Mouse (Mus musculus) cerebellum, adult 11 months (tissue): ENCODE measurements around the gene Slc30a4.

Experiments used
- DNase-seq: peaks from one replicate; pipeline ENCODE4 v3.0.0; 2022

Slc30a4 gene

DNA sequence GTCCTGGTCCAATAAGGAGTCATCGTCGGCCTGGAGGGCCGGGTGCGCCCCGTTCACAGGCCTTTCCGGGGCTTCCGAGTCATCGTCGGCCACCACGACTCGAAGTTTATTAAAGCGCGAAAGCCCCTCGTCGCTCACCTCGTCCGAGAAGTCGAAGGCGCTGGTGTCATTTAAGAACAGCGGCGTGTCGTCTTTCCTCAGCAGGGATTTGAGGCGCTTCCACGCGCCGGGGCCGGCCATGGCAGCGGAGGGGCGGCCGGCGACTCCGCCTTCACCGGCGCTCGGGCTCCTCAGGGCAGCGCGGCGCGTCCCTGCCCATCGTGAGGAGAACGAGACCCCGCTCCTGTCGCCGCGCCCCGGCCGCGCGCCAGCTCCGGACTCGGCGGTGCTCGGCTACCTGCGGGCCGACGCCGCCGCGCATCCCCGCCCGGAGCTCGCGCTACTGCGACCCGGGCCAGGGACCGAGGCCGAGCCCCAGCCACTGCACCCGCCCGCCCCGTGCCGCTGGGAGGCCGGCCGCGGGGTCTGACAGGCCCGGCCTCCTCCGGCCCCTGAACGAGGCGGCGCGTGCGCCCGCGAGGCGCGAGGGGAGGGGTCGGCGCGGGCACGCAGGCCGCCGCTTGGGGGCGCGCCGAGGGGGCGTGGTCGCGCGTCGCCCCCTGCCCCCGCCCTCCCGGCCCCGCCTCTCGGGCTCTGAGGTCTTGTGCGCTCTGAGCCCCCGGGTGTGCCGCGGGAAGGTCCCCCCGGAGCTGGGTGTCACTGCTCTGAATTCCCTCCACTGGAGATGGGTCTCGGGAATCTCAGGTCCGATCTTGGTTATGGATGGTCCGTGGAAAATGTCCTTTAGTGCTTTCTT lies at the start of gene Slc30a4:
Gene Slc30a4, minus strand, starts transcription at position 483 of the 856 bp plus-strand sequence.
- peak; percentile 78 for DNase-seq

GRCm38 (mm10) chr2:122746461-122746860 lies 44.0 kb upstream of the Slc30a4 start:
- DNase-seq, result no peak

GRCm38 (mm10) chr2:122739023-122739422 lies 36.6 kb upstream of the Slc30a4 start:
- no peak for DNase-seq

DNA sequence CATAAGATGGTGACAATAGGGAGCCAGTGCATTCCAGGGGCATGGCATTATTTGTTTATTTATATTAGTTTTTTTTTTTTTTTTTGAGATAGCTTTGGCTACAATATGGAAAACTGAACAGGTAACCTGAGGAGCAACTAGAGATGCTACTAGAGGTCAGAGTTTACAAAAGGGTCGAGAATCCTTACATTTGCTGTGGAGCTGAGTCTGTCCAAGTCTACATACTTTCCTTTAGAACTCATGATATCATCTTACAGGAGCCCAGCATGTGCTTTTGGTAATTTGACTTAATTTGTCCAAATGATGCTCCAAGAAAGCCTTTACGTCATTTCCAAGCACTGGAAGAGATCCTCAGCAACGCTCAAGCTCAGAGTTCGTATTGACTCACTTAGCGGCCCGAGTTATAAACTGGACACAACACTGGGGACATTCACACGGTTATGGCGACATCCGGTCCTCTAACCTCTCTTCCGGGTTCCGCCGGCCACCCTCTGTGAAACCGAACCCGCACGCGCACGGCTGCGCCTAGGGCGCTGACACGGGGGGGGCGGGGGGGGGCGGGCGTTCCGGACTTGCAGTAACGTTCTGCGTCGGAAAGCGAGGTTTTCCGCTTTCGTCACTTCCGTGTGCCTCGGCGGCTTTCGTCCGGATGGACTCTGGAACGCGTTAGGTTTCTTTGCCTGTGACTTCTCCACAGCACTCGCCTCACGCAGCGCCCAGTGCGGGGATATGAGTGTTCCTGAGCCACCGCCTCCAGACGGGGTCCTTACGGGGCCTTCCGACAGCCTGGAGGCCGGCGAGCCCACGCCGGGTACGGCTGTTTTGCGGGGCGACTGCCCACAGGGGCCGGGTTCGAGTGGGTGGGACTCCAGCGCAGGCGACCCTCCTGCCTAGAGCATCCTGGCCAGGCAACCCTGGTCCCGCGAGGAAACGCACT lies 35.7 kb upstream of the Slc30a4 start, which contains the start of gene Bloc1s6:
Gene Bloc1s6, plus strand, starts transcription at position 610 of the 937 bp plus-strand sequence.
- DNase-seq, result peak; percentile 88

DNA sequence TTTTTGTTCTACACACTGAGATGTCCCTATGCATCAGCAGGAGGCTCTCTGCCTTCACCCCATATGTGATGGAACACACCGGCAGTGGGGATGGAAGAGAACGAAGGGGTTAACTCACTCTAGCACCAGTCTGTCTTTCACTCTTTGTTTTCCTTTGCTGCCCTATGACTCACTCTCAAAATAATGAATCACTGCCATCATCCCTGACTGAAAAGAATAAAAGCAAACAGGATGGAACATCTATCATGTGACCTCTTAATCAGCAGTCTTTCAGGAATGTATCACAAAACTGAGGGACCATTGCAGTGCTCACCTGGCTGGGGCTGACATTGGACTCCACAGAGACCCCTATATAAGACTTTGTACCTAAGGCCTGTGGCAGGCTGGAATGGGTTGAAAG lies 29.0 kb upstream of the Slc30a4 start:
- DNase-seq, result no peak

GRCm38 (mm10) chr2:122725604-122726003 lies 23.1 kb upstream of the Slc30a4 start:
- DNase-seq, result no peak

DNA sequence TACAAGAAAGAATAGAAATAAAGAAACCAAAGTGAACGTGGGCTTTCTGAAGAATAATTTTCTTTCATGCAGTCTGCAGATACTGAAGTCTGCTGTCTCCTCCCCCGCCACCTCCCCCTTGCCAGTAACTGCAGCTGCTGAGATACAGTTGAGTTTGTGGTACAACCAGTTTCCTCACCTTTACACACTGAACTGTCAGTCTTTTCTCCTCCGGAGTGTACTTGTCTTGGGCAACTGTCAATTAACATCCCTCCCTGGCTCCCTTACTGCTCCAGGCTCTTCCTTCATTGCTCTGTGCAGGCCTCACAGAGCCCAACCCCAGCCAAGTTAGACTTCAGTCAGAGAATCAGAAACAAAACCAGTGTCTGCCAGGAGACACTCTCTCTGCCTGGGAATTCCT lies 18.1 kb upstream of the Slc30a4 start:
- no peak for DNase-seq

DNA sequence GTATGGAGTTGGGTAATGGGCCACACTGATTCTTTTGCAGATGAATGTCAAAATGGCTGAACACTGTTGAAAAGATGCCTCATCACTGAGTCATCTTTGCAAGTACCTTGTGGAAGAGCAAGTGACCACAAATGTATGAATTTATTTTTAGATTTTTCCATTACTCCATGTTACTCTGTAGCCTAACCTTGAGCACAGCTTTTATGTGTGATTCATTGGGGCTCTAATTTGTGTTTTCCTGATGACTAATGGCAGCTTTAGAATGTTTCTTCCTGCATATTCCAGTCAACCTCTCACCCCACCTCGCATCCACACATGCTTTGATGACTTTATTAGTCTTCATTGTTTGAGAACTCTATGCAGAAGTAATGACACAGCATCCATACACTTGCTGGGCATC lies 16.8 kb upstream of the Slc30a4 start:
- DNase-seq, result no peak

DNA sequence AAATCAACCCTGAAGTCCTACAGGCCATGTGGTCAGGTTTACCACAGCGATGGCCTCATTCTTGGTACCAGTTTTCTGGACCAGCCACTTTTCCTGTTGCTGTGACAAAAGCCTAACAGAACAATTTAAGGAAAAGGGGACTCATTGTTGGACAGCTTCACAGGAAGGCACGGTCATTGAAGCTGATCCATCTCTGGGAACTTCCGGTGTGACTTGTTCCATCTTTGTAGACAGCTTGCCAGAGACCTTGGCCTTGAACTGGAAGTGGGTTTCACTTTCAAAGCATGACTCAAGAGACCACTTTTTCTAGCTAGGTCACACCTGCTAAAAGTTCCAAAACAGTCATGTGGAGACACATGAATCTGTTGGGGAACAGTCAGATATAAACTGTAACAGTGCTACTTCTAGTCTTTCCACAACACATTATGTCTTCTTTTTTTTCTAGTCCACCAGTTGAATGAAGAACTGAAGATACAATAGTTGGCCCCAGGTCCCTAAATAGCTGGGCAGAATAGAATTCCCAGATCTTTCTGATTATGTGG lies 13.9 kb upstream of the Slc30a4 start:
- no peak for DNase-seq

GRCm38 (mm10) chr2:122715148-122715692 lies 12.8 kb upstream of the Slc30a4 start:
- no peak for DNase-seq

DNA sequence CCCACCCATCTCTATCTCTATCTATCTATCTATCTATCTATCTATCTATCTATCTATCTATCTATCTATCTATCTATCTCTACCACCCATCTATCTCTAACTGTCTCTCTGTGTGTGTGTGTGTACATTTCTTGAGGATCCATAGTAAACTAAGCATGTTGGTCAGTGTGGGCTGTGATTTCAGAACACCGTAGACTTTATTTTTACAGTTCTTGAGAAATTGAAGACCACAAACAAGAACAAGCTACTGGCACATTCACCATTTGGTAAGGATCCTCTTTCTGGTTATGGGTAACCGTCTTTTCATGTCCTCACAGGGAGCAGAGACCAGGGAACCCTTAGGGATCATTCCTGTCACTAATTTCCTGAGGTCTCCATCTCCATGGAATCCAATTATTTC lies 10.4 kb upstream of the Slc30a4 start:
- no peak for DNase-seq

GRCm38 (mm10) chr2:122711911-122712310 lies 9.4 kb upstream of the Slc30a4 start:
- no peak for DNase-seq

- DNase-seq, result no peak
Observed at GRCm38 (mm10) chr2:122709156-122709555, 6.7 kb upstream of the Slc30a4 start.

DNA sequence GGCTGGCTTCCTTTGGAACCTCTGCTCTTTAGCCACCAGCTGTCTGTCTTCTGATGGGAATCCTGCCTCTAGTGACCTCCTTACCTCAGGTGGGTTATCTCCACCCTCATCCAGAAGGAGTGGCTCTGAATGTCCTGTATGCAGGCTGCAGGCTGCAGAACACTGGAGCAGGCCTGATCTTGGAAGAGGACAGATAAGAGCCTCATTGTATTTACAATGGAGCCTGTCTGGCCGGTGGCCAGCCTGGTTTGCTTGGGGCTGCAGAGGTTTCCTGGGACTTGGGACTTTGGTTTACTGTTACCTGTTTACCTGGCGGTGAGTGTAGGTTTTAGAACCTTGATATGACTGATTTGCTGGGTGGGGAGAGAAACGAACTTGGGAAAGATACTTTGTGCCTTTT lies 5.6 kb upstream of the Slc30a4 start:
- DNase-seq, result no peak

DNA sequence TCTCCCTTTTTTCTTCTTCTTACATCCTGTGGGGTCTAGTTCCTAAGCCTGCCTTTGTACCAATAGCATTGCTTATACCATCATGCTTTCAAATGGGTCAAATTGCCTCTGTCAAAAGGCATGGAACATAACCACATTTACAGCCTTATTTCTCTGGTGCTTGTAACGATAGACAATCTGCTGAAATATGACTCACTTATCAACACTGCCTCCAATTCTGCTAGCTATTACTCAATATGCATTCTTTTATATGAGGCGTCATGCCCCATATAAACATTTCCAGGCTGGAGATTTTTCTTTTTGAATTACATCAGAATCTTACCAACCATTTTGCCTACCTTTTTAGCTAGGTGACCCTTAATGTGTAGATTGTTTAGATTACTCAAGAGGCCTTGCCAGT lies 2.1 kb upstream of the Slc30a4 start:
- DNase-seq, result no peak

DNA sequence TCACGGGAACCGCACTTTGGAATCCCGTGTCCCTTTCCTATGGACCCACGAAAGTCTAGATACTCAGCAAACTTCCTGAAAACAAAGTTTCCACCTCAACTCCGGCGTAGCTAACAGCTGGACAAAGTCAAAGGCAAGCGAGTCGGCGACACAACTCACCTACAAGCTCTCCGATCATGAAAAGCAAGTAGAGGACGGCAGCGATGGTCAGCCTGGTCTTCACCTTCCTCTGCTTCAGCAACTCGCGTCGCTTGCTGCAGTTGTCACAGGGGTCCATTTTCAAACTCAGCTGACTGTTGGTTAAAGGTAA lies 637 bp downstream of the Slc30a4 start:
- DNase-seq, result no peak

GRCm38 (mm10) chr2:122701012-122701411 lies 1.5 kb downstream of the Slc30a4 start:
- no peak for DNase-seq

DNA sequence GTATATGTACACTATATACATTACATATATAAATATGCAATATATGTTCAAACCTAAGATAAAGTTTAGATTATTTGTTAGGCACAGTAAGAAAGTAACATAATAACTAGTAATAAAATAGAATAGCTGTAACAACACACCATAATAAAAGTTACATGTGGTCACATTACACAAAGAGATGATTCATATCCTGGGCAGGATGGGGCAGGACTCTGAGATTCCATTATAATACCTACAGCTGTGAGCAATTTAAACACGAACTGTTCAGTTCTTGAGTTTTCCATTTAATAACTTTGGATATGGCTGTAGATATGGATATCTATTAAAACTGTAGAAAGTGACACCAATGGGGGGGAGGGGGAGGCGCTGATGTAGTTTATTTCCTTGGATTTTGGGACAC lies 4.9 kb downstream of the Slc30a4 start:
- DNase-seq, result no peak

DNA sequence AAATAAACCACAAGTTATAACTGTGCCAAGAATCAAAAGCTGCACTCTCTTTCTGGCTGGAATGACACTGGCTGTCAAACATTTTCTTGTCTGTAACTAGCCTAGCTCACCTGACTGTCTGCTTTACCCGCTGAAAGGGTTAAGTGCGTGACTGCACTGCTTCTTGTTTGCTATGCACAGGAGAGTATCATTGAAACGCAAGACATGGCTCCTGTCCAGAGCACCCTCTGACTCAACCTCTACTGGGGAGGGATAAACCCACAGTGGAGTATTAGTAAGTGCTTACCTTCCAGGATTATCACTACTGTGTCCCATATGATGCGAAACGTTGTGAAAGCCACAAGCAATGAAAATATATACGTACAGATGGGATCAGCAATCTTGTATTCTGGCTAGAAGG lies 15.8 kb downstream of the Slc30a4 start:
- DNase-seq, result no peak

DNA sequence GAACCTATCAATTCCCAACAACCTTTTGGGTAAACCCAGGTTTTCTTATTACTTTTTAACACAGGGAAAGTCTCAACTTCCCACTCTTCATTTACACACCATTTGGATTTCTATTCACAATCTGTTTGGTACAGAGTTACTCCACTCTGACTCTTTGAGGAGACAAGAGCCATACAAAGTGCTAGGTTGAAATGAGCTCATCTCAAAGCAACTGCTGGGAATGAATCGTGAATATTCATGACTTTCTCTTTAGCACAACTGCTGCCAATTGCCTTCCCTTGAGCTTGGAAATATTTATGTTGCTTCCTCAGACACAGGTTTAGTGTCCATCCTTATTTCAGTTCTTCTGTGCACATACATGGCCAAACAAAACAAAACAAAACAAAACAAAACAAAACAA lies 18.8 kb downstream of the Slc30a4 start:
- no peak for DNase-seq

GRCm38 (mm10) chr2:122682520-122682919 lies 19.9 kb downstream of the Slc30a4 start:
- DNase-seq, result no peak

DNA sequence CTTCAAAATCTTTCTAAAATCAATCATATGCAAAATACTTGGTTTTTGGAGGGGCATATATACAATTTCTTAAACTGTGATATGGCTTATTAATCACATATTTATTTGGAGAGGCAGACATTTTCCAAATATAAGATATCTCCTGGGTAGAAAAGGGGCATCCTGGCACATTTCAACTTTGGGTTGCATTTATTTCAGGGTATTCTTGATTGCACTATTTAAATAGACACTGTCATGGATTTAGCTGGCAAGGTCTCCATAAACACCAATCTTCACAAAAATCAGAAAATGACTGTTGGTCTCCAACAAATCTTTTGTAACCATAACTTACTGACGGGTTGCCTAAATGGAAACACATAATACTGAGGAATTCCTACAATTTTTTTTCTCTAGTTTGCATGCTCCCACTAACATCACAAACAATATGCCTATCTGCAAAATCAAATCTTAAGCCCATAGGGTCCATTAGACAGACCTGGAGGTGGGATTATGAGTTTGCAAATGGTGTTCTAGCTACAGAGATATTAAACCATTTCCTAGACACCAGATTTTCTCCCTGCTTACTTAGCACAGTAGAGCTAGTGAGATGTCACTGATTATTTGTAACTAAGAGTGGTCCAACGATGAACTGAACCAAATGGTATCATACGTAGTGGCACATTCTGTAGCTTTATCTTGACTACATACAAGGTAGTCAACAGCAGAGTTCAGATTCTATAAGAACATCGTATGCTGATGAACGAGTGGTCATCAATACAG lies 20.9 kb downstream of the Slc30a4 start:
- DNase-seq, result no peak

DNA sequence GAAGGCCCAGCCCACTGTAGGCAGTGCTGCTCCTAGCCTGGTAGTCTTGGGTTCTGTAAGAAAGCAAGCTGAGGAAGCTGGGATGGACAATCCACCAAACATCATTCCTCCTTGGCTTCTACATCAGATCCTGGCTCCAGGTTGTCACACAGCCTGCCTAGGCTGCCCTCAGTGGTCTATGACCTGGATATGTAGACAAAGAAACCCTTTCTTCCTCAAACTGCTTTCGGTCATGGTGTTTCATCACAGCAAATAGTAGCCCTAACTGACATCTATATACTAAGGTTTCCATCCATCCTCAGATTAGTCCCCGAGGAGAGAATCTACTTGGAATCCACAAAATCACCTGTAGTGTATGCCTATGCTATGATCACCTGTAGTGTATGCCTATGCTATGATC lies 27.3 kb downstream of the Slc30a4 start:
- no peak for DNase-seq
